Mouse (Mus musculus) stomach, postnatal 0 days (tissue): ENCODE results near the gene Tspan18.

Experiments used
- CTCF ChIP-seq: IDR thresholded peaks from 2 replicates; pipeline ENCODE4 v1.5.1; 2016; ENCODE audit warnings: antibody characterized with exemption, low read depth, mild to moderate bottlenecking, moderate library complexity
- EP300 ChIP-seq: optimal IDR thresholded peaks from 2 replicates; pipeline ENCODE3; 2016; ENCODE audit warnings: antibody characterized with exemption

DNA sequence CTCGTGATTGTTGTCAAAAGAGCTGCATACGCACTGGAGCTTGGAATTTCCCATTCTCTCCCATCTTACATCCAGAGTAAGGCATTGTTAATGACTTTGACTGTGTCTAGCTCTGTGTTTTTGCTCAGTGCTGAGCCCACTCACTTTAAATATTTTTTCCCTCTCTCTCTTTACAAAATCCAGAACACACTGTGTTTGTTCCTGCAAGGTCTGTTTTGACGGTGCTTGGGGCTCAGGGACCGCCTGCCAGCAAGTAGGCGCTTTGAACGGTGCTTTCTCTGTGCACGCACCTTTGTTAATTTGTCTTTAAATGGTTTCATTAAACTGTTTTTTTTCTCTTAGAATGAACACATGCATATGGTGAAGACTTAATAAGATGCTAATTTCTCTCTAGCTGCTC, 21.5 kb upstream of the Tspan18 start:
- TF ChIP-seq CTCF (no peak), EP300 (no peak)
